Mouse (Mus musculus): ENCODE data around the gene Nsf. TPM values are rescaled to one million over a fixed set of nuclear protein-coding genes. Genes with fewer than 3 reads are reported as not detected.

Gene Nsf
- polyA plus RNA-seq, 1 experiment from 2014 or later: 59.1 TPM

DNA sequence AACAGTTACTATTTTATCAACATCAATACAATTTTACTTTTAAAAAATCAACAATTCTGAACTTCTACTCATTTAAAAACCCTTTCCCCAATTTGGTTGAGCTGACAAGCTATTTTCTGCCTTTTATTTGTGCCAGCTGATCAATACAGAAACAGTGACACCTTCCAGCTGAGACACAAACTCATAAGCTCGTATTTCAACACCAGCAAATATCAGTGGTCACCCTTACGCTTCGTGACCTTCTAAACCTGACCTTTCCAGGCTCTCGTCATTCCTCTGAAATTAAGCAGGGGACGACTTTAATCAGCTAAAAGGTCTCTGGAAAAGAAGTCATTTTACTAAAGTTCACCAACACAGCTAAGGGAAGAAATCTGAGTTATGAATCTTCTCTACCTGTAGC lies 86.2 kb downstream of the Nsf start:
- H3K9me3 ChIP-seq (ENCODE audit: control insufficient read depth, low read length): no peaks in the 10 kb centered on the region
- H3K4me1 ChIP-seq (ENCODE audit: control insufficient read depth, insufficient read depth, low read length): no peaks in the 10 kb centered on the region
- no peak overlapping the region for H3K27ac ChIP-seq (ENCODE audit: low read depth, low read length)
- WGBS: 60% methylated on average over 5 of the region's 5 CpGs
- H3K4me2 ChIP-seq: no peak overlapping the region
- H3K4me3 ChIP-seq (ENCODE audit: low read depth, low read length): no peak overlapping the region
- H3K27me3 ChIP-seq (ENCODE audit: control insufficient read depth, insufficient read depth, low read length): no peaks in the 10 kb centered on the region
- H3K36me3 ChIP-seq (ENCODE audit: control insufficient read depth, insufficient read depth, low read length): peaks cover 6% of the 10 kb centered on the region
- ATAC-seq (ENCODE audit: low FRiP score) (no peak), DNase-seq (ENCODE audit: low spot score, missing footprints) (no peak)
- H3K9ac ChIP-seq (ENCODE audit: low read length): no peak overlapping the region

- Histone ChIP-seq H3K4me2 (no peak overlapping the region), H3K27me3 (ENCODE audit: control insufficient read depth, insufficient read depth, low read length) (no peaks in the 10 kb centered on the region), H3K9ac (ENCODE audit: low read length) (no peak overlapping the region), H3K4me1 (ENCODE audit: control insufficient read depth, insufficient read depth, low read length) (no peaks in the 10 kb centered on the region; the same call in 1 of the 2 replicates), H3K9me3 (ENCODE audit: control insufficient read depth, low read length) (no peaks in the 10 kb centered on the region), H3K27ac (ENCODE audit: low read depth, low read length) (no peak overlapping the region), H3K4me3 (ENCODE audit: low read depth, low read length) (no peak overlapping the region), H3K36me3 (ENCODE audit: control insufficient read depth, insufficient read depth, low read length) (peaks cover 2% of the 10 kb centered on the region; the same call in 1 of the 2 replicates)
- 60% methylated on average over 7 of the region's 7 CpGs for WGBS
- ATAC-seq (ENCODE audit: low FRiP score) (no peak), DNase-seq (ENCODE audit: low spot score, missing footprints) (no peak)
Measured at GRCm38 (mm10) chr11:103865346-103865745, 88.5 kb downstream of the Nsf start.

DNA sequence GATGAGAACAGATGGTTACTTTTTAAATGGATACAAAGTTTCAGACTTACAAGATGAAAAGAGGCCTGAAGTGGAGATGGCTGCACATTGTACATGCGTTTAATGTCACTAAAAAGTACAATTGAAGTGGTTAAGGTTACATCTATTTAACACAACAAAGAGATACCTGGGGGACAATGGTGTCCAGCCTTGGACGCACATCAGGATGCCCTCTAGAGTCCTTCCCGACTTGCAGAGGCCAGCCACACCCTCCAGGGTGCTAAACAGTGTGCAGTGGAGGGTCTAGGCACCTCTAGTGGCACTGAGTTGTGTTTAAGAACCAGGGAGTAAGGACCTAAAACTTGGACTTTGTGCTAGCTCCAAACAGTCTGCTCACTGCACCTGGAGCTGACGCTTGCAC lies 89.4 kb downstream of the Nsf start:
- no peak overlapping the region for H3K4me3 ChIP-seq (ENCODE audit: low read depth, low read length)
- no peak overlapping the region for H3K9ac ChIP-seq (ENCODE audit: low read length)
- H3K4me2 ChIP-seq: no peak overlapping the region
- H3K4me1 ChIP-seq (ENCODE audit: control insufficient read depth, insufficient read depth, low read length): peaks cover 7% of the 10 kb centered on the region
- DNase-seq (ENCODE audit: low spot score, missing footprints): no peak
- no peaks in the 10 kb centered on the region for H3K9me3 ChIP-seq (ENCODE audit: control insufficient read depth, low read length)
- no peak for ATAC-seq (ENCODE audit: low FRiP score)
- WGBS: 86% methylated on average over 4 of the region's 4 CpGs
- peaks cover 2% of the 10 kb centered on the region; the same call in 1 of the 2 replicates for H3K36me3 ChIP-seq (ENCODE audit: control insufficient read depth, insufficient read depth, low read length)
- H3K27ac ChIP-seq (ENCODE audit: low read depth, low read length): no peak overlapping the region
- H3K27me3 ChIP-seq (ENCODE audit: control insufficient read depth, insufficient read depth, low read length): no peaks in the 10 kb centered on the region

DNA sequence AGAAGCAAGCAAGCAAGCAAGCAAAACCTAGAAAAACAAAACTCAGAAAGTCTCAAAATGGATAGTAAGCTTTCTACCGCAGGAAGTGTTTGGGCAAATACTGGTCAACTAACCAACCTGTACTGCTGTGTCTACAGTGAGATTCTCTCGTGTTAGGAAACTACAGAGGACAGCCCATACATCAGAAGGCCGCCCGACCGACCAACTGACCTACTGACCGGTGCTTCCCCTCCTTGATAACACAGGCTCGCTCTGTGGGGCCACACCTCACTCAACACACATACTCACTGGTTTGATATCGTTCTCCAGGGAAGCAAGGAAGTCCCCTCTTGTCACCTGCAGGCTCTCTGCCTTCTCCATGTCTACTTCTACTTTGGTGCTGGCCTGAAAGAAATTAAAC lies 90.9 kb downstream of the Nsf start:
- H3K27ac ChIP-seq (ENCODE audit: low read depth, low read length): no peak overlapping the region
- no peak overlapping the region for H3K4me3 ChIP-seq (ENCODE audit: low read depth, low read length)
- H3K27me3 ChIP-seq (ENCODE audit: control insufficient read depth, insufficient read depth, low read length): no peaks in the 10 kb centered on the region
- WGBS: 86% methylated on average over 8 of the region's 8 CpGs
- H3K4me1 ChIP-seq (ENCODE audit: control insufficient read depth, insufficient read depth, low read length): peaks cover 7% of the 10 kb centered on the region
- DNase-seq (ENCODE audit: low spot score, missing footprints) (no peak), ATAC-seq (ENCODE audit: low FRiP score) (no peak)
- no peak overlapping the region for H3K4me2 ChIP-seq
- no peaks in the 10 kb centered on the region for H3K9me3 ChIP-seq (ENCODE audit: control insufficient read depth, low read length)
- peaks cover 2% of the 10 kb centered on the region; the same call in 1 of the 2 replicates for H3K36me3 ChIP-seq (ENCODE audit: control insufficient read depth, insufficient read depth, low read length)
- no peak overlapping the region for H3K9ac ChIP-seq (ENCODE audit: low read length)

DNA sequence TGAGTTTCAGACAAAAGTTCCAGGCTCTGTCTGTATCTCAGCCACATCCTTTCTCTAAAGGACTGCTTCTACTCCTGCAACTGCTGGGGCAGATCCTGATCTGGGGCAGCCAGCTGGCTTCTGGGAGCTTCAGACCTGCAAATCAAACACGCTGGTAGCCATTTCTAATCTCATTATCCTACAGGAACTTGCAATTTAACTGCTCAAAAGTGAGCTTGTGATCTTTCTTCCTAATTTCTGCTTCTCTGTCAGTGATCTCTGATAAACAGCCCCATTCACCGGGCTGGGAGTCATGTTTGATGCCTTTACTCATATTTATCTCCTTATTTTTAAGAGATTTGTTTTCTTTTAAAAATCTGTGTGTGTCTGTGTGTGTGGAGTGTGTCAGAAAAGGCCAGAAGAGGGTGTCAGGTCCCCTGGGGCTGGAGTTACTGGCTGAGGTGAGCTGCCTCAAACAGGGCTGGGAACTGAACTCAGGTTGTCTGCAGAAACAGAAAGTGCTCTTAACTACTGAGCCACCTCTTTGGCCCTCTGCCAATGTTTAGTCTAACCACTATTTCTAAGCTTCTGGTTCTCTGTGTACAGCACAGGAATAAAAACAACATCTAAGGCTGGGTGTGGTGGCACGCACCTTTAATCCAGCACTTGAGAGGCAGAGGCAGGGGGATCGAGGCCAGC lies 93.8 kb downstream of the Nsf start:
- H3K4me2 ChIP-seq: no peak overlapping the region
- no peak overlapping the region for H3K4me3 ChIP-seq (ENCODE audit: low read depth, low read length)
- peaks cover 7% of the 10 kb centered on the region for H3K4me1 ChIP-seq (ENCODE audit: control insufficient read depth, insufficient read depth, low read length)
- no peaks in the 10 kb centered on the region for H3K9me3 ChIP-seq (ENCODE audit: control insufficient read depth, low read length)
- no peak for DNase-seq (ENCODE audit: low spot score, missing footprints)
- peaks cover 2% of the 10 kb centered on the region; the same call in 1 of the 2 replicates for H3K36me3 ChIP-seq (ENCODE audit: control insufficient read depth, insufficient read depth, low read length)
- no peak overlapping the region; the same call in 1 of the 2 replicates for H3K27ac ChIP-seq (ENCODE audit: low read depth, low read length)
- WGBS: 55% methylated on average over 4 of the region's 4 CpGs
- H3K9ac ChIP-seq (ENCODE audit: low read length): 0 out of 2 replicates have a peak overlapping the region, but pooled peaks have one; percentile 5
- no peaks in the 10 kb centered on the region for H3K27me3 ChIP-seq (ENCODE audit: control insufficient read depth, insufficient read depth, low read length)
- ATAC-seq (ENCODE audit: low FRiP score): no peak

- peaks cover 2% of the 10 kb centered on the region; the same call in 1 of the 2 replicates for H3K36me3 ChIP-seq (ENCODE audit: control insufficient read depth, insufficient read depth, low read length)
- no peaks in the 10 kb centered on the region for H3K9me3 ChIP-seq (ENCODE audit: control insufficient read depth, low read length)
- H3K4me2 ChIP-seq: no peak overlapping the region
- no peak overlapping the region for H3K9ac ChIP-seq (ENCODE audit: low read length)
- no peak overlapping the region for H3K27ac ChIP-seq (ENCODE audit: low read depth, low read length)
- H3K4me1 ChIP-seq (ENCODE audit: control insufficient read depth, insufficient read depth, low read length): peaks cover 17% of the 10 kb centered on the region
- no peak for DNase-seq (ENCODE audit: low spot score, missing footprints)
- H3K4me3 ChIP-seq (ENCODE audit: low read depth, low read length): no peak overlapping the region
- WGBS: 71% methylated on average over 5 of the region's 5 CpGs
- no peak for ATAC-seq (ENCODE audit: low FRiP score)
- H3K27me3 ChIP-seq (ENCODE audit: control insufficient read depth, insufficient read depth, low read length): no peaks in the 10 kb centered on the region
Measured at GRCm38 (mm10) chr11:103858760-103859159, 95.1 kb downstream of the Nsf start.

- H3K9ac ChIP-seq (ENCODE audit: low read length): no peak overlapping the region
- H3K27ac ChIP-seq (ENCODE audit: low read depth, low read length): no peak overlapping the region
- H3K4me1 ChIP-seq (ENCODE audit: control insufficient read depth, insufficient read depth, low read length): peaks cover 34% of the 10 kb centered on the region
- DNase-seq (ENCODE audit: low spot score, missing footprints) (peak; percentile 73), ATAC-seq (ENCODE audit: low FRiP score) (no peak)
- H3K4me3 ChIP-seq (ENCODE audit: low read depth, low read length): no peak overlapping the region
- WGBS: 94% methylated on average over 7 of the region's 7 CpGs
- H3K9me3 ChIP-seq (ENCODE audit: control insufficient read depth, low read length): no peaks in the 10 kb centered on the region
- H3K36me3 ChIP-seq (ENCODE audit: control insufficient read depth, insufficient read depth, low read length): no peaks in the 10 kb centered on the region
- H3K27me3 ChIP-seq (ENCODE audit: control insufficient read depth, insufficient read depth, low read length): no peaks in the 10 kb centered on the region
- no peak overlapping the region for H3K4me2 ChIP-seq
Measured at GRCm38 (mm10) chr11:103856641-103857040, 97.2 kb downstream of the Nsf start.

- peak overlapping the region; percentile 35; the same call in 1 of the 2 replicates for H3K4me2 ChIP-seq
- H3K36me3 ChIP-seq (ENCODE audit: control insufficient read depth, insufficient read depth, low read length): no peaks in the 10 kb centered on the region; the same call in 1 of the 2 replicates
- H3K4me3 ChIP-seq (ENCODE audit: low read depth, low read length): no peak overlapping the region
- WGBS: 9% methylated on average over 9 of the region's 9 CpGs
- ATAC-seq (ENCODE audit: low FRiP score) (peak; percentile 82), DNase-seq (ENCODE audit: low spot score, missing footprints) (peak; percentile 93)
- no peak overlapping the region for H3K9ac ChIP-seq (ENCODE audit: low read length)
- H3K9me3 ChIP-seq (ENCODE audit: control insufficient read depth, low read length): no peaks in the 10 kb centered on the region
- H3K27me3 ChIP-seq (ENCODE audit: control insufficient read depth, insufficient read depth, low read length): no peaks in the 10 kb centered on the region
- peak overlapping the region; percentile 76 for H3K27ac ChIP-seq (ENCODE audit: low read depth, low read length)
- peaks cover 27% of the 10 kb centered on the region for H3K4me1 ChIP-seq (ENCODE audit: control insufficient read depth, insufficient read depth, low read length)
Measured at GRCm38 (mm10) chr11:103854294-103854693, 99.6 kb downstream of the Nsf start.

DNA sequence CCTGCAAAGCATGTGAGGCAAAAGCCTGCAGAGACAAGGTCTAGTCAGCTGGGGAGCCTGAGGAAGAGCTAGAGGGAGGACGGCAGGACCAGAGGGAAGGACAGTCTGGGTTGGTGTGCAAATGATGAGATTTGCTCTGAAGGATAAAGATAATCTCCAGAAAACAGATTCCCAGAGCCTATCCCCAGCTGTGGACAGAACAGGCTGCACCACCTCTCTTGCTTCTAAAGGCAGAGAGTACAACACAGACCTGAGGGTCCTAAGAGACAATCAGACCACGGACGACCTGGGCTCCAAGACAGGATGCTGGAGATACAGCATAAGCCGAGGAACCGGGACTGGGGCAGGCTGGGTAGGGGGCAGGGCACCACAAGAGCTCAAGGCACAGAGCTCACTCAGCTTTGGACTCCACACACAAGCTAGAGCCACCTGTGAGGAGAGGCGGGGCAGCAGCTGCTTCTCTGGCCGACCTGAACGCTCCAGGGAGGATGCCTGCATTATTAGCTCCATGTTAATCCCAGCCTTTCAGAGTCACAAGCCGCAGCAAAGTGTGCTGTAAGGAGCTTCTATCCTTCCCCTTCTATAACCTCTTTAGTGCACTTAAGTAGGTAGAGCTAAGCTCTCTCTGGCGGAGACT lies 100.5 kb downstream of the Nsf start:
- H3K4me2 ChIP-seq: no peak overlapping the region; the same call in 1 of the 2 replicates

More for the DNA sequence above, 100.5 kb downstream of the Nsf start:
- no peaks in the 10 kb centered on the region for H3K27me3 ChIP-seq (ENCODE audit: control insufficient read depth, insufficient read depth, low read length)
- H3K4me1 ChIP-seq (ENCODE audit: control insufficient read depth, insufficient read depth, low read length): peaks cover 27% of the 10 kb centered on the region
- 11% methylated on average over 10 of the region's 10 CpGs for WGBS
- ATAC-seq (ENCODE audit: low FRiP score) (peak; percentile 34; the same call in 1 of the 2 replicates), DNase-seq (ENCODE audit: low spot score, missing footprints) (peak; percentile 90)
- H3K9ac ChIP-seq (ENCODE audit: low read length): peak overlapping the region; percentile 24
- no peaks in the 10 kb centered on the region for H3K9me3 ChIP-seq (ENCODE audit: control insufficient read depth, low read length)
- H3K36me3 ChIP-seq (ENCODE audit: control insufficient read depth, insufficient read depth, low read length): no peaks in the 10 kb centered on the region; the same call in 1 of the 2 replicates
- H3K27ac ChIP-seq (ENCODE audit: low read depth, low read length): peak overlapping the region; percentile 76
- no peak overlapping the region for H3K4me3 ChIP-seq (ENCODE audit: low read depth, low read length)

Data from midbrain, embryonic 11.5 days (tissue).